Mouse (Mus musculus): ENCODE results near the gene Ttc17.

DNA sequence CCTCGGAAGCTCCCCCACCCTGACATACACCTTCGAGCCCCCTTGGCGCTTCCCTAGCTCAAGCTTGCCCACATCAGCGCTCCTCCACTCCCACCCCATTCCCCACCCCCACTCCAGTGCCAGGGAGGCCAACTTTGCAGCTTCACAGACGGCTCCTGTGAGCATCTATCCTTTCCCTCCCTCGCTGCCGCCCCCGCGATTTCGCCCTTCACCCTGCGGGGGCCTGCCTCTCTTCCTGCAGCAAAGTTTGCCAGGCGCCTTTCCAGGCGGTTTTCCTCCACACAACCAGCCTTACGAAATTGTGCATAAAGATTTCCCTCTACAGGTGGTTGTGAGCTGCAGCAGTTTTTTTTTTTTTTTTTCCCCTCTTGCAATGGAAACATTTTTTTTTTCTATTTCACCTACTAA is 143.0 kb downstream of the Ttc17 start:
- TF ChIP-seq CTCF (IDR thresholded peaks at IDR 0.05; ENCODE audit: extremely low read depth, insufficient read depth, low read length) (no peak), POLR2A (IDR thresholded peaks at IDR 0.05; ENCODE audit: extremely low read depth, insufficient read depth, low read length) (no peak)
